25 mouse cellular contexts compared by ENCODE assay signal in genomic region chr11:116459786-116460185, GRCm38 (mm10). TPM values are rescaled to one million over a fixed set of nuclear protein-coding genes. Genes with fewer than 3 reads are reported as not detected.
"Had no signal": no experiment of that assay in that cellular context is flagged by ENCODE, and none has a peak within 500 bp of the region (broad histone marks: within the 10 kb centered on the region; RNA-seq: fewer than 3 reads in every experiment).

No protein-coding gene starts in this region.

- H3K9me3 ChIP-seq: heart, embryonic 10.5 days; heart, embryonic 12.5 days; hindbrain, embryonic 13.5 days; hindbrain, embryonic 15.5 days; limb, embryonic 10.5 days; limb, embryonic 12.5 days had no signal

- H3K4me1 ChIP-seq: hindbrain, embryonic 13.5 days had no signal

- H3K4me2 ChIP-seq: heart, embryonic 12.5 days; hindbrain, embryonic 13.5 days; hindbrain, embryonic 15.5 days; limb, embryonic 12.5 days; liver, embryonic 11.5 days had no signal

- DNase-seq: gastrocnemius, adult 2 months; gastrocnemius, postnatal 10 days; gastrocnemius, postnatal 25 days; heart, adult 18-20 months; heart, postnatal 10 days; heart, postnatal 4 days; kidney, adult 18-20 months; kidney, adult 8-10 months; kidney, postnatal 10 days; kidney, postnatal 25 days; kidney, postnatal 4 days; liver had no signal

- H3K27me3 ChIP-seq: hindbrain, embryonic 13.5 days; hindbrain, embryonic 15.5 days; limb, embryonic 12.5 days had no signal

- H3K9ac ChIP-seq: heart, embryonic 12.5 days; hindbrain, embryonic 13.5 days; hindbrain, embryonic 15.5 days; limb, embryonic 12.5 days had no signal

- H3K36me3 ChIP-seq: heart, embryonic 10.5 days; heart, embryonic 12.5 days; hindbrain, embryonic 13.5 days; hindbrain, embryonic 15.5 days; limb, embryonic 10.5 days; limb, embryonic 12.5 days had no signal

- ATAC-seq: hindbrain, postnatal 0 days; intestine, embryonic 16.5 days had no signal

- H3K4me3 ChIP-seq: gastrocnemius, adult 2 months; heart, embryonic 10.5 days; heart, embryonic 12.5 days; hindbrain, embryonic 13.5 days; hindbrain, embryonic 15.5 days; layer of hippocampus, adult 2 months; left cerebral cortex, adult 2 months; limb, embryonic 10.5 days; limb, embryonic 12.5 days had no signal

- H3K27ac ChIP-seq: gastrocnemius, adult 2 months; heart, embryonic 10.5 days; hindbrain, embryonic 13.5 days; hindbrain, embryonic 15.5 days; hindbrain, postnatal 0 days; layer of hippocampus, adult 2 months; left cerebral cortex, adult 2 months; limb, embryonic 10.5 days; limb, embryonic 12.5 days had no signal

RNA-seq across cellular contexts. Expression of gene Qrich2, which starts 6.3 kb away (rescaled TPM):
- polyA plus RNA-seq: frontal cortex, adult 2 months; heart, embryonic 12.5 days; heart, embryonic 14.5 days; liver, embryonic 11.5 days had no signal
